Mouse (Mus musculus): ENCODE data around the gene Gm45902. TPM values are rescaled to one million over a fixed set of nuclear protein-coding genes. Genes with fewer than 3 reads are reported as not detected.
A peak's percentile ranks its signal among the peaks of the same experiment; 100 is the strongest.

The Gm45902 gene
- polyA plus RNA-seq (2014; fragmentation: Nextera tagmentation; extraction: Ambion mirVana) = 7.1 and 7.5 TPM in 2 replicates

- DNase-seq = peak; percentile 99
- under 1% methylated on average over 60 of the region's 60 CpGs for WGBS
- Histone ChIP-seq H3K4me2 (peak within 1 kb of the TSS; percentile 88), H3K4me1 (ENCODE audit: insufficient read depth) (no peaks in the 10 kb centered on the region), H3K9me3 (ENCODE audit: low read depth, low read length) (no peaks in the 10 kb centered on the region), H3K27ac (ENCODE audit: low read depth) (peak within 1 kb of the TSS; percentile 87), H3K9ac (peak within 1 kb of the TSS; percentile 90), H3K4me3 (ENCODE audit: low read depth, low read length) (peak within 1 kb of the TSS; percentile 85), H3K27me3 (ENCODE audit: insufficient read depth, low read length) (no peaks in the 10 kb centered on the region), H3K36me3 (ENCODE audit: insufficient read depth) (peaks cover 32% of the 10 kb centered on the region)
- TF ChIP-seq CTCF (IDR thresholded peaks at IDR 0.05; ENCODE audit: low read depth) = peak; percentile 22; the same call in 1 of the 2 replicates
- ATAC-seq (ENCODE audit: insufficient read depth) = peak; percentile 99
Measured at GRCm38 (mm10) chr2:3512552-3513454, at the start of gene Gm45902, which contains the start of the genes Hspa14 and Cdnf. Gene Gm45902, minus strand, starts transcription at chr2:3512790. Gene Hspa14, minus strand, starts transcription at chr2:3512814. Gene Cdnf, plus strand, starts transcription at chr2:3513030.

GRCm38 (mm10) chr2:3546588-3546987 is 34.0 kb upstream of the Gm45902 start:
- H3K9ac ChIP-seq = no peak overlapping the region
- 5% methylated on average over 4 of the region's 4 CpGs for WGBS
- ATAC-seq (ENCODE audit: insufficient read depth) (no peak), DNase-seq (peak; percentile 81)
- no peaks in the 10 kb centered on the region for H3K9me3 ChIP-seq (ENCODE audit: low read depth, low read length)
- H3K27ac ChIP-seq (ENCODE audit: low read depth) = no peak overlapping the region
- no peaks in the 10 kb centered on the region for H3K27me3 ChIP-seq (ENCODE audit: insufficient read depth, low read length)
- H3K36me3 ChIP-seq (ENCODE audit: insufficient read depth) = no peaks in the 10 kb centered on the region
- H3K4me2 ChIP-seq = no peak overlapping the region
- TF ChIP-seq CTCF (IDR thresholded peaks at IDR 0.05; ENCODE audit: low read depth) = peak; percentile 88
- peaks cover 3% of the 10 kb centered on the region; the same call in 1 of the 2 replicates for H3K4me1 ChIP-seq (ENCODE audit: insufficient read depth)
- H3K4me3 ChIP-seq (ENCODE audit: low read depth, low read length) = no peak overlapping the region

- Histone ChIP-seq H3K36me3 (ENCODE audit: insufficient read depth) (no peaks in the 10 kb centered on the region), H3K9ac (no peak overlapping the region), H3K9me3 (ENCODE audit: low read depth, low read length) (no peaks in the 10 kb centered on the region), H3K27ac (ENCODE audit: low read depth) (no peak overlapping the region), H3K4me2 (no peak overlapping the region), H3K4me3 (ENCODE audit: low read depth, low read length) (no peak overlapping the region), H3K4me1 (ENCODE audit: insufficient read depth) (peaks cover 3% of the 10 kb centered on the region; the same call in 1 of the 2 replicates), H3K27me3 (ENCODE audit: insufficient read depth, low read length) (no peaks in the 10 kb centered on the region)
- ATAC-seq (ENCODE audit: insufficient read depth) = no peak
- TF ChIP-seq CTCF (IDR thresholded peaks at IDR 0.05; ENCODE audit: low read depth) = no peak
- DNase-seq = no peak
- WGBS = 49% methylated on average over 2 of the region's 2 CpGs
Measured at GRCm38 (mm10) chr2:3546055-3546454, 33.5 kb upstream of the Gm45902 start.

DNA sequence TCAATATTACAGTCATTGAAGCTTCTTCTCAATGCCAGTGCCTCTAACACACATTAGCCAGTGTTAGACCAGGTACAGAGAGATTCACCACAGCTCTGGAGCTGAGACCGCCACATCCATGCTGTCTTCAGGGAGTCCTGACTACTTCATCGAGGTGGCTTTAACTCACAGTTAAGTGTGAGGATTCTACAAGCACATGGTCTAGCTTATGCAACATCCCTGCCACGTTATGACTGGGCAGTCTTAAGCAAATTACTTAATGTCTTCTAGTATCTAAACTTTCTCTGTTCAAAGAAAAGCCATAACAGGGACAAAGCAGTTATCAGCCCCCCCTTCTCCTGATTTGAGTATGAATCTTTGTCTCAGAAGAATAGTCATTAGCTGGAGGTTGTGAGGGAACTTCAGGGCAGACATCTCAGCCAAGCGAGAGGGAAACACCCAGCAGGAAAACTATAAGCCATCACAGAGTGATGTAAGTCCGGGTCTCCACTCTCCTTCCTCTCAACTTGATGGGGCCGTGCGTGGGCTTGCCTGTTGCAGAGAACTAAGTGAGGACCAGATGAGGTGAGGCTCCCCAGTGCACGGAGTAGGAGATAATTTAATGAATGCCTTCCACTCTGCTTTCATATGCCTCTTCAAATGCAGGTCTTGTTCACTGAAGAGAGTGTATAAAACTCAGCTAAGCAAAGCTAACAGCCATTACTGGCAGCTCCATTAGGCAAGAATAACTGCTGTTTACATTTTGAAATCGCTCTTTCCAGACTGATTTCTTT is 28.9 kb upstream of the Gm45902 start:
- Histone ChIP-seq H3K9me3 (ENCODE audit: low read depth, low read length) (no peaks in the 10 kb centered on the region), H3K9ac (no peak overlapping the region), H3K27ac (ENCODE audit: low read depth) (no peak overlapping the region), H3K4me3 (ENCODE audit: low read depth, low read length) (no peak overlapping the region), H3K4me2 (no peak overlapping the region), H3K4me1 (ENCODE audit: insufficient read depth) (peaks cover 3% of the 10 kb centered on the region; the same call in 1 of the 2 replicates), H3K27me3 (ENCODE audit: insufficient read depth, low read length) (no peaks in the 10 kb centered on the region), H3K36me3 (ENCODE audit: insufficient read depth) (no peaks in the 10 kb centered on the region)
- TF ChIP-seq CTCF (IDR thresholded peaks at IDR 0.05; ENCODE audit: low read depth) = no peak
- ATAC-seq (ENCODE audit: insufficient read depth) = no peak
- WGBS = 51% methylated on average over 9 of the region's 9 CpGs
- DNase-seq = peak; percentile 24

DNA sequence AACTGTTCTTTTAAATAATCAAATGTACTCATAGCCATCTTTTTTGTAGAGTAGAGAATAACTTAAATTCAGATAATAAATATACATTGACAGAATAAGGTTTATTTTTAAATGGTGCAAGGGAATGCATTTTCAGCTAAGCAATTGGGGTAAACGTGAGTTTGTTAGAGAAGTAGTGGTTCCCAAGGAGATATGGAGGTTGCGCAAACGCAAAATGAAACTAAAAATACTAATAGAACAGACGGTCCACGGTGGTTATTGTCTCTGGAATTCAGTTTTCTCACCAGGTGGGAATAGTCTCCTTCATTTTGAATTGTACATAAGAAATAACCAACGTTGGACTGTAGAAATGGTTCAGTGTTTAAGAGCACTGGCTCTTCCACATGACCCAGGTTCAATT is 13.7 kb upstream of the Gm45902 start:
- WGBS = 74% methylated on average over 6 of the region's 6 CpGs
- H3K4me1 ChIP-seq (ENCODE audit: insufficient read depth) = no peaks in the 10 kb centered on the region
- H3K36me3 ChIP-seq (ENCODE audit: insufficient read depth) = no peaks in the 10 kb centered on the region
- no peak for ATAC-seq (ENCODE audit: insufficient read depth)
- TF ChIP-seq CTCF (IDR thresholded peaks at IDR 0.05; ENCODE audit: low read depth) = no peak
- H3K4me2 ChIP-seq = no peak overlapping the region
- no peak overlapping the region for H3K4me3 ChIP-seq (ENCODE audit: low read depth, low read length)
- H3K27me3 ChIP-seq (ENCODE audit: insufficient read depth, low read length) = no peaks in the 10 kb centered on the region
- H3K9ac ChIP-seq = no peak overlapping the region
- H3K9me3 ChIP-seq (ENCODE audit: low read depth, low read length) = no peaks in the 10 kb centered on the region; the same call in 1 of the 2 replicates
- no peak for DNase-seq
- no peak overlapping the region for H3K27ac ChIP-seq (ENCODE audit: low read depth)

DNA sequence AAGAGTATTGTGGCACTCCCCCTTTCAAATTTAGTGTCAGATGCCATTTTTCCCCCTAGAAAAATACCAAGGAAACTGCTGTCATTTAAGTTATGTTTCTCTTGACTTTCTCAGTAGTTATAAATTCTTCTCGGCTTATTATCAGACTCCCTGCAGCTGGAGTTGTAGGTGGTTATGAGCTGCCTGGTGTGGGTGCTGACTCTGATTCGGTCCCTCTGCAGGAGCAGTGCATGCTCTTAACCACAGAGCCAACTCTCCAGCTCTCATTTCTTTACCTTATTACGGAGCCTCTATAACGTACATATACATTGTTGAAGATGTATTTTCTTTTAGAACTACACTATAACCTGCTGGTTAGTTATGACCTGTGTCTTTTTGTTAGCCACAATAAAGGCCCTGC is 10.0 kb upstream of the Gm45902 start:
- Histone ChIP-seq H3K4me3 (ENCODE audit: low read depth, low read length) (no peak overlapping the region), H3K36me3 (ENCODE audit: insufficient read depth) (no peaks in the 10 kb centered on the region), H3K27me3 (ENCODE audit: insufficient read depth, low read length) (no peaks in the 10 kb centered on the region), H3K4me2 (no peak overlapping the region), H3K9me3 (ENCODE audit: low read depth, low read length) (no peaks in the 10 kb centered on the region), H3K27ac (ENCODE audit: low read depth) (no peak overlapping the region), H3K4me1 (ENCODE audit: insufficient read depth) (no peaks in the 10 kb centered on the region), H3K9ac (no peak overlapping the region)
- WGBS = 64% methylated on average over 4 of the region's 4 CpGs
- DNase-seq = no peak
- ATAC-seq (ENCODE audit: insufficient read depth) = no peak
- no peak for TF ChIP-seq CTCF (IDR thresholded peaks at IDR 0.05; ENCODE audit: low read depth)
